Mouse (Mus musculus) natural killer cell, adult 2 months (primary cell): ENCODE measurements around the gene Rita1.

Experiments
- DNase-seq, 2 experiments: peaks; one replicate each; pipeline ENCODE4 v3.0.0; 2022; ENCODE audit warnings: low spot score in 2 of 2

Gene Rita1

GRCm38 (mm10) chr5:120627515-120628300, 15.3 kb upstream of the Rita1 start:
- no peak for DNase-seq

GRCm38 (mm10) chr5:120626399-120626798, 14.0 kb upstream of the Rita1 start:
- peak in 1 of 2 experiments; percentile 39 for DNase-seq

- DNase-seq = no peak
These were observed 12.0 kb upstream of the Rita1 start for GRCm38 (mm10) chr5:120624427-120624826.

GRCm38 (mm10) chr5:120622198-120622851, 9.9 kb upstream of the Rita1 start:
- peak in 1 of 2 experiments; percentile 61 for DNase-seq

- no peak for DNase-seq
These were observed 9.4 kb upstream of the Rita1 start for GRCm38 (mm10) chr5:120621846-120622197.

GRCm38 (mm10) chr5:120621078-120621765, 8.8 kb upstream of the Rita1 start:
- peak in 1 of 2 experiments; percentile 71 for DNase-seq

GRCm38 (mm10) chr5:120620375-120621077, 8.1 kb upstream of the Rita1 start:
- peak; percentile 77 to 90 for DNase-seq

- peak; percentile 51 to 76 for DNase-seq
These were observed 6.8 kb upstream of the Rita1 start for GRCm38 (mm10) chr5:120619201-120619600.

GRCm38 (mm10) chr5:120618778-120619177, 6.4 kb upstream of the Rita1 start:
- no peak for DNase-seq

- DNase-seq = peak; percentile 40 to 65
These were observed 3.5 kb upstream of the Rita1 start for GRCm38 (mm10) chr5:120615903-120616302.

- DNase-seq = peak; percentile 100
These were observed 624 bp upstream of the Rita1 start for GRCm38 (mm10) chr5:120612822-120613604.

- DNase-seq = no peak
These were observed 973 bp downstream of the Rita1 start for GRCm38 (mm10) chr5:120611416-120611815.

GRCm38 (mm10) chr5:120610906-120611305, 1.5 kb downstream of the Rita1 start:
- no peak for DNase-seq

- DNase-seq = no peak
These were observed 3.1 kb downstream of the Rita1 start for GRCm38 (mm10) chr5:120609246-120609775.

- no peak for DNase-seq
These were observed 5.1 kb downstream of the Rita1 start for GRCm38 (mm10) chr5:120607335-120607734.

GRCm38 (mm10) chr5:120606590-120607200, 5.7 kb downstream of the Rita1 start:
- no peak for DNase-seq

GRCm38 (mm10) chr5:120605688-120606087, 6.7 kb downstream of the Rita1 start:
- DNase-seq = peak; percentile 70 to 83

GRCm38 (mm10) chr5:120605241-120605661, 7.1 kb downstream of the Rita1 start:
- no peak for DNase-seq

GRCm38 (mm10) chr5:120604839-120605238, 7.5 kb downstream of the Rita1 start:
- DNase-seq = peak; percentile 60 to 84

- no peak for DNase-seq
These were observed 8.9 kb downstream of the Rita1 start for GRCm38 (mm10) chr5:120603515-120603914.
